Comparison of ENCODE assay signal across 28 mouse cellular contexts in genomic region chr14:121999455-121999854, GRCm38 (mm10). TPM values are rescaled to one million over a fixed set of nuclear protein-coding genes. Genes with fewer than 3 reads are reported as not detected.
A peak's percentile ranks its signal among the peaks of the same experiment; 100 is the strongest.
DNase-seq lines count a peak whose midpoint lies in the region; ATAC-seq and TF ChIP-seq lines count a peak whose summit lies in the region.
"Had no signal": no experiment of that assay in that cellular context is flagged by ENCODE, and none has a peak within 500 bp of the region (broad histone marks: within the 10 kb centered on the region; RNA-seq: fewer than 3 reads in every experiment).

No protein-coding gene starts in this region.

- DNase-seq in heart, adult 11 months: peak; percentile 41
- DNase-seq in heart, postnatal 14 days: no peak
- peak; percentile 28 for DNase-seq in thymus, postnatal 4 days
- DNase-seq in thymus, postnatal 14 days: no peak
- DNase-seq in urinary bladder, adult 2 months (ENCODE audit: low spot score): no peak
- DNase-seq in hindbrain, postnatal 0 days (ENCODE audit: low spot score): no peak
- DNase-seq: adrenal gland, postnatal 14 days; B cell, adult 2 months; cerebellum, adult 11-12 months; cerebellum, postnatal 14 days; heart, postnatal 36 days; lung, adult 18-20 months; lung, postnatal 14 days; midbrain, embryonic 14.5 days had no signal

- no peak overlapping the region for H3K9ac ChIP-seq in hindbrain, postnatal 0 days (replicated peaks; ENCODE audit: low read length)
- H3K9ac ChIP-seq: embryonic facial prominence, embryonic 15.5 days; heart, embryonic 13.5 days; hindbrain, embryonic 15.5 days had no signal

- no peaks in the 10 kb centered on the region for H3K4me1 ChIP-seq in hindbrain, postnatal 0 days (ENCODE audit: insufficient read depth, low read length)
- H3K4me1 ChIP-seq: embryonic facial prominence, embryonic 15.5 days; hindbrain, embryonic 15.5 days had no signal

- no peak for TF ChIP-seq CTCF in hindbrain, postnatal 0 days (IDR thresholded peaks at IDR 0.05; ENCODE audit: low read depth)

- no peak overlapping the region for H3K27ac ChIP-seq in hindbrain, postnatal 0 days
- H3K27ac ChIP-seq: embryonic facial prominence, embryonic 15.5 days; heart, embryonic 13.5 days; hindbrain, embryonic 15.5 days had no signal

- peaks cover 7% of the 10 kb centered on the region; the same call in 1 of the 2 replicates for H3K36me3 ChIP-seq in hindbrain, postnatal 0 days (ENCODE audit: insufficient read depth, low read length)

- no peak overlapping the region for H3K4me2 ChIP-seq in hindbrain, postnatal 0 days (ENCODE audit: low read depth, low read length)
- H3K4me2 ChIP-seq: embryonic facial prominence, embryonic 15.5 days; heart, embryonic 13.5 days; hindbrain, embryonic 15.5 days; liver, embryonic 11.5 days had no signal

- intact Hi-C loops in heart, postnatal 14 days (cut with DNase I): no loop called here

- no peaks in the 10 kb centered on the region for H3K9me3 ChIP-seq in hindbrain, postnatal 0 days (ENCODE audit: low read length)
- H3K9me3 ChIP-seq: embryonic facial prominence, embryonic 15.5 days; heart, embryonic 13.5 days; hindbrain, embryonic 15.5 days; megakaryocyte, embryonic 14.5 days had no signal

- no peaks in the 10 kb centered on the region for H3K27me3 ChIP-seq in hindbrain, postnatal 0 days (ENCODE audit: insufficient read depth, low read length)
- H3K27me3 ChIP-seq: embryonic facial prominence, embryonic 15.5 days; heart, embryonic 13.5 days; hindbrain, embryonic 15.5 days; megakaryocyte, embryonic 14.5 days; Patski had no signal

- peak; percentile 22 for ATAC-seq in inflammation-experienced regulatory T-cells, adult 6 months
- ATAC-seq in hindbrain, postnatal 0 days: no peak
- ATAC-seq: Patski had no signal

- H3K4me3 ChIP-seq in hindbrain, postnatal 0 days (ENCODE audit: low read length): no peak overlapping the region
- H3K4me3 ChIP-seq: embryonic facial prominence, embryonic 15.5 days; heart, embryonic 13.5 days; hindbrain, embryonic 15.5 days; megakaryocyte, embryonic 14.5 days had no signal

- WGBS in hindbrain, postnatal 0 days: 84% methylated on average over 8 of the region's 8 CpGs

RNA-seq across cellular contexts. Expression of gene Gpr183, which starts 34.5 kb away (rescaled TPM):
- under 1 TPM; 0.54 to 0.67 TPM for total RNA-seq in heart, postnatal 14 days (2021)
- polyA plus RNA-seq in inflammation-experienced regulatory T-cells, adult 6 months (2017; shearing (Covaris generic)): 100 to 1,000 TPM; 108 to 142 (median 140) TPM
- polyA plus RNA-seq in urinary bladder, adult 2 months (2012; rRNA removed): 2.4 and 3.2 TPM in 2 replicates
- 1.3 and 1.5 TPM in 2 replicates for total RNA-seq in hindbrain, postnatal 0 days (2014; rRNA removed)
- 0.56 and 0.58 TPM in 2 replicates for polyA plus RNA-seq in hindbrain, postnatal 0 days (2015; fragmentation: Nextera tagmentation; extraction: Ambion mirVana)
- polyA plus RNA-seq: Patski had no signal

RNA-seq across cellular contexts. Expression of gene Timm8a2, which starts 35.0 kb away (rescaled TPM):
- total RNA-seq in heart, postnatal 14 days (2021): not detected
- not detected for polyA plus RNA-seq in inflammation-experienced regulatory T-cells, adult 6 months (2017; shearing (Covaris generic))
- polyA plus RNA-seq in urinary bladder, adult 2 months (2012; rRNA removed): 0.07 TPM in 1 of 2 replicates, not detected in the other
- not detected in 2 replicates for total RNA-seq in hindbrain, postnatal 0 days (2014; rRNA removed)
- not detected in 2 replicates for polyA plus RNA-seq in hindbrain, postnatal 0 days (2015; fragmentation: Nextera tagmentation; extraction: Ambion mirVana)
- total RNA-seq: adrenal gland, postnatal 14 days; heart, postnatal 36 days; layer of hippocampus, postnatal 10 days had no signal
- polyA plus RNA-seq: embryonic facial prominence, embryonic 15.5 days; gonadal fat pad, adult 2 months; heart, embryonic 13.5 days; hindbrain, embryonic 15.5 days; kidney, embryonic 14.5 days; large intestine, adult 2 months; limb, embryonic 11.5 days; liver, embryonic 11.5 days; midbrain, embryonic 14.5 days; neural tube, embryonic 14.5 days; Patski; stomach, embryonic 14.5 days had no signal

Comparison
In these comparisons a context has a peak if more than half of its experiments do, and no peak if none do; other contexts are left out.
1. DNase-seq: peak in heart, adult 11 months (single experiment) and thymus, postnatal 4 days (single experiment); none in heart, postnatal 14 days (0 of 2), thymus, postnatal 14 days (single experiment), urinary bladder, adult 2 months (single experiment) and hindbrain, postnatal 0 days (single experiment).
2. RNA of gene Gpr183, which starts 34.5 kb away (polyA plus RNA-seq): 108 to 142 TPM in inflammation-experienced regulatory T-cells, adult 6 months; 2.4 to 3.2 TPM in urinary bladder, adult 2 months and 0.56 to 0.58 TPM in hindbrain, postnatal 0 days; every median in the first group is over 10 times any median in the second.